ENCODE assay signal across 18 mouse cellular contexts in genomic region chr16:33917926-33918325, GRCm38 (mm10). TPM values are rescaled to one million over a fixed set of nuclear protein-coding genes. Genes with fewer than 3 reads are reported as not detected.
A peak's percentile ranks its signal among the peaks of the same experiment; 100 is the strongest.
DNase-seq lines count a peak whose midpoint lies in the region; ATAC-seq and TF ChIP-seq lines count a peak whose summit lies in the region.
"Had no signal": no experiment of that assay in that cellular context is flagged by ENCODE, and none has a peak within 500 bp of the region (broad histone marks: within the 10 kb centered on the region; RNA-seq: fewer than 3 reads in every experiment).

No protein-coding gene starts in this region.

- peak overlapping the region; percentile 76 for H3K27ac ChIP-seq in intestine, embryonic 14.5 days (ENCODE audit: low read depth)
- no peak overlapping the region for H3K27ac ChIP-seq in intestine, postnatal 0 days (ENCODE audit: low read depth, low read length)
- peak overlapping the region; percentile 78 for H3K27ac ChIP-seq in lung, embryonic 15.5 days
- H3K27ac ChIP-seq in embryonic facial prominence, embryonic 15.5 days (replicated peaks), result peak overlapping the region; percentile 63
- H3K27ac ChIP-seq in stomach, embryonic 14.5 days (ENCODE audit: low read length), result peak overlapping the region; percentile 68
- H3K27ac ChIP-seq: hindbrain, embryonic 14.5 days had no signal

- ATAC-seq in intestine, embryonic 14.5 days (replicated peaks; ENCODE audit: low FRiP score, low TSS enrichment, low read depth), result no peak
- ATAC-seq in intestine, postnatal 0 days, result no peak
- ATAC-seq in lung, embryonic 15.5 days (ENCODE audit: borderline replicate concordance, extremely low read depth, low FRiP score, low TSS enrichment), result no peak
- ATAC-seq in embryonic facial prominence, embryonic 15.5 days (ENCODE audit: insufficient number of reproducible peaks, low FRiP score, low TSS enrichment, low read depth), result no peak
- ATAC-seq in stomach, embryonic 14.5 days (ENCODE audit: insufficient number of reproducible peaks, insufficient read depth, low FRiP score, low read depth), result no peak
- ATAC-seq: CD4-positive, CD25-positive, alpha-beta regulatory T cell, adult 4 months; forebrain, embryonic 16.5 days had no signal

- TF ChIP-seq POLR2A in lung, adult 2 months (IDR thresholded peaks at IDR 0.05; ENCODE audit: borderline replicate concordance, extremely low read depth, low read depth, low read length), result no peak

- H3K27me3 ChIP-seq in intestine, embryonic 14.5 days (replicated peaks; ENCODE audit: control insufficient read depth, insufficient read depth, low read length), result no peaks in the 10 kb centered on the region
- no peaks in the 10 kb centered on the region for H3K27me3 ChIP-seq in intestine, postnatal 0 days (replicated peaks; ENCODE audit: control insufficient read depth, insufficient read depth, low read length)
- no peaks in the 10 kb centered on the region for H3K27me3 ChIP-seq in lung, embryonic 15.5 days
- no peaks in the 10 kb centered on the region for H3K27me3 ChIP-seq in embryonic facial prominence, embryonic 15.5 days
- H3K27me3 ChIP-seq in stomach, embryonic 14.5 days (ENCODE audit: control insufficient read depth, insufficient read depth, low read length), result no peaks in the 10 kb centered on the region
- H3K27me3 ChIP-seq: liver, embryonic 15.5 days; neural tube, embryonic 13.5 days had no signal

- TF ChIP-seq CTCF in intestine, postnatal 0 days (IDR thresholded peaks at IDR 0.05; ENCODE audit: low read depth), result no peak
- TF ChIP-seq CTCF in lung, adult 2 months (IDR thresholded peaks at IDR 0.05; ENCODE audit: insufficient read depth, low read length), result no peak

- H3K9ac ChIP-seq in intestine, embryonic 14.5 days (ENCODE audit: low read length), result no peak overlapping the region
- no peak overlapping the region for H3K9ac ChIP-seq in intestine, postnatal 0 days (ENCODE audit: low read depth, low read length)
- no peak overlapping the region for H3K9ac ChIP-seq in lung, embryonic 15.5 days
- H3K9ac ChIP-seq in embryonic facial prominence, embryonic 15.5 days, result no peak overlapping the region
- no peak overlapping the region for H3K9ac ChIP-seq in stomach, embryonic 14.5 days (replicated peaks; ENCODE audit: low read depth, low read length)
- H3K9ac ChIP-seq: hindbrain, embryonic 14.5 days; liver, embryonic 15.5 days; neural tube, embryonic 13.5 days had no signal

- 56% methylated on average over 5 of the region's 5 CpGs for WGBS in intestine, embryonic 14.5 days
- 79% methylated on average over 5 of the region's 5 CpGs for WGBS in intestine, postnatal 0 days
- 66% methylated on average over 5 of the region's 5 CpGs for WGBS in lung, embryonic 15.5 days
- WGBS in lung, adult 2 months, result 85% methylated on average over 5 of the region's 5 CpGs
- 80% methylated on average over 5 of the region's 5 CpGs for WGBS in embryonic facial prominence, embryonic 15.5 days
- WGBS in stomach, embryonic 14.5 days, result 75% methylated on average over 5 of the region's 5 CpGs

- H3K4me3 ChIP-seq in intestine, embryonic 14.5 days (ENCODE audit: low read depth, low read length), result no peak overlapping the region
- no peak overlapping the region for H3K4me3 ChIP-seq in intestine, postnatal 0 days (ENCODE audit: low read depth, low read length)
- H3K4me3 ChIP-seq in lung, embryonic 15.5 days, result no peak overlapping the region
- H3K4me3 ChIP-seq in lung, adult 2 months (replicated peaks; ENCODE audit: extremely low read depth, low read depth, low read length), result no peak overlapping the region
- H3K4me3 ChIP-seq in embryonic facial prominence, embryonic 15.5 days (replicated peaks), result no peak overlapping the region
- no peak overlapping the region for H3K4me3 ChIP-seq in stomach, embryonic 14.5 days (ENCODE audit: low read depth, low read length)
- H3K4me3 ChIP-seq: liver, embryonic 15.5 days; megakaryocyte, embryonic 14.5 days; neural tube, embryonic 13.5 days had no signal

- H3K36me3 ChIP-seq in intestine, embryonic 14.5 days (ENCODE audit: control insufficient read depth, insufficient read depth, low read length), result peaks cover 18% of the 10 kb centered on the region; the same call in 1 of the 2 replicates
- peaks cover 3% of the 10 kb centered on the region; the same call in 1 of the 2 replicates for H3K36me3 ChIP-seq in intestine, postnatal 0 days (ENCODE audit: control insufficient read depth, insufficient read depth)
- H3K36me3 ChIP-seq in lung, embryonic 15.5 days, result peaks cover 8% of the 10 kb centered on the region; the same call in 1 of the 2 replicates
- peaks cover 24% of the 10 kb centered on the region for H3K36me3 ChIP-seq in embryonic facial prominence, embryonic 15.5 days
- H3K36me3 ChIP-seq in stomach, embryonic 14.5 days (ENCODE audit: control insufficient read depth, insufficient read depth, low read length), result peaks cover 7% of the 10 kb centered on the region; the same call in 1 of the 2 replicates
- H3K36me3 ChIP-seq: neural tube, embryonic 13.5 days had no signal

- H3K9me3 ChIP-seq in intestine, embryonic 14.5 days (ENCODE audit: control insufficient read depth, low read length), result no peaks in the 10 kb centered on the region
- no peaks in the 10 kb centered on the region for H3K9me3 ChIP-seq in intestine, postnatal 0 days (ENCODE audit: control insufficient read depth)
- H3K9me3 ChIP-seq in lung, embryonic 15.5 days, result no peaks in the 10 kb centered on the region
- no peaks in the 10 kb centered on the region for H3K9me3 ChIP-seq in embryonic facial prominence, embryonic 15.5 days (replicated peaks)
- no peaks in the 10 kb centered on the region for H3K9me3 ChIP-seq in stomach, embryonic 14.5 days (ENCODE audit: control insufficient read depth, low read depth, low read length)
- H3K9me3 ChIP-seq: liver, embryonic 15.5 days; neural tube, embryonic 13.5 days had no signal

- no peak for DNase-seq in intestine, embryonic 14.5 days (ENCODE audit: low spot score)
- DNase-seq in lung, adult 2 months, result no peak
- no peak for DNase-seq in layer of hippocampus, adult 11-12 months (ENCODE audit: low spot score)
- DNase-seq in spleen, postnatal 36 days (ENCODE audit: low spot score in 2 of 2), result no peak
- DNase-seq: adrenal gland, adult 2 months; cerebellum, adult 2 months; kidney, postnatal 10 days; thymus, postnatal 14 days had no signal

- H3K4me1 ChIP-seq in intestine, embryonic 14.5 days (replicated peaks; ENCODE audit: control insufficient read depth, insufficient read depth, low read length), result peaks cover 39% of the 10 kb centered on the region
- peaks cover 10% of the 10 kb centered on the region for H3K4me1 ChIP-seq in intestine, postnatal 0 days (replicated peaks; ENCODE audit: control insufficient read depth, insufficient read depth, low read length)
- H3K4me1 ChIP-seq in lung, embryonic 15.5 days, result peaks cover 54% of the 10 kb centered on the region
- peaks cover 5% of the 10 kb centered on the region for H3K4me1 ChIP-seq in lung, adult 2 months (ENCODE audit: control insufficient read depth, insufficient read depth, low read length)
- peaks cover 50% of the 10 kb centered on the region for H3K4me1 ChIP-seq in embryonic facial prominence, embryonic 15.5 days
- peaks cover 39% of the 10 kb centered on the region for H3K4me1 ChIP-seq in stomach, embryonic 14.5 days (ENCODE audit: control insufficient read depth, insufficient read depth, low read length)

- no peak overlapping the region for H3K4me2 ChIP-seq in intestine, embryonic 14.5 days (ENCODE audit: low read length)
- H3K4me2 ChIP-seq in intestine, postnatal 0 days (replicated peaks; ENCODE audit: low read depth), result no peak overlapping the region
- no peak overlapping the region for H3K4me2 ChIP-seq in lung, embryonic 15.5 days
- H3K4me2 ChIP-seq in embryonic facial prominence, embryonic 15.5 days (replicated peaks), result no peak overlapping the region
- H3K4me2 ChIP-seq in stomach, embryonic 14.5 days (replicated peaks; ENCODE audit: low read depth, low read length), result no peak overlapping the region
- H3K4me2 ChIP-seq: hindbrain, embryonic 14.5 days; liver, embryonic 15.5 days; neural tube, embryonic 13.5 days had no signal

RNA-seq across cellular contexts. Expression of gene Umps, which starts 48.9 kb away (rescaled TPM):
- 71.5 and 76.5 TPM in 2 replicates for polyA plus RNA-seq in intestine, embryonic 14.5 days (2014; fragmentation: Nextera tagmentation; extraction: Ambion mirVana)
- polyA plus RNA-seq in intestine, postnatal 0 days (2015; fragmentation: Nextera tagmentation; extraction: Ambion mirVana), result 12.4 and 13.1 TPM in 2 replicates
- polyA plus RNA-seq in lung, embryonic 15.5 days (2015; fragmentation: Nextera tagmentation; extraction: Ambion mirVana), result 56.0 and 58.9 TPM in 2 replicates
- 4.5 and 4.7 TPM in 2 replicates for polyA plus RNA-seq in lung, adult 2 months (2012; rRNA removed)
- polyA plus RNA-seq in embryonic facial prominence, embryonic 15.5 days (2015; fragmentation: Nextera tagmentation; extraction: Ambion mirVana), result 45.0 and 45.5 TPM in 2 replicates
- polyA plus RNA-seq in stomach, embryonic 14.5 days (2014; fragmentation: Nextera tagmentation; extraction: Ambion mirVana), result 62.9 and 65.7 TPM in 2 replicates
